Mouse (Mus musculus) myocyte (in vitro differentiated cells): Measurements from ENCODE around the gene Cadm2.

Experiments used
- E2F4 ChIP-seq: IDR thresholded peaks from one replicate; pipeline ENCODE4 v1.6.1; 2011; ENCODE audit warnings: mild to moderate bottlenecking, control low read depth, moderate library complexity; ENCODE audit not compliant: insufficient read depth
- MAX ChIP-seq: IDR thresholded peaks from one replicate; pipeline ENCODE4 v1.6.1; 2011; ENCODE audit warnings: low read depth, mild to moderate bottlenecking, control low read depth
- MYOD1 ChIP-seq, 3 experiments: IDR thresholded peaks; one replicate each; pipeline ENCODE4 v1.6.1; 2011; ENCODE audit warnings: control low read depth in 2 of 3, low read depth in 2 of 3, mild to moderate bottlenecking in 2 of 3, moderate library complexity in 1 of 3; ENCODE audit not compliant: insufficient read length in 2 of 3, control insufficient read depth in 1 of 3
- MYOG ChIP-seq, 3 experiments: IDR thresholded peaks; one replicate each; pipeline ENCODE4 v1.6.1; 2011; ENCODE audit warnings: control low read depth in 2 of 3, low read depth in 2 of 3, mild to moderate bottlenecking in 2 of 3; ENCODE audit not compliant: insufficient read length in 2 of 3, control insufficient read depth in 1 of 3, insufficient read depth in 1 of 3
- POLR2A ChIP-seq: IDR thresholded peaks from one replicate; pipeline ENCODE4 v1.6.1; 2011; ENCODE audit warnings: low read depth, mild to moderate bottlenecking, control low read depth, moderate library complexity; ENCODE audit not compliant: insufficient read length
- POLR2AphosphoS2 ChIP-seq: IDR thresholded peaks from one replicate; pipeline ENCODE4 v1.6.1; 2011; ENCODE audit warnings: low read depth, control low read depth; ENCODE audit not compliant: insufficient read length
- TCF12 ChIP-seq: IDR thresholded peaks from one replicate; pipeline ENCODE4 v1.6.1; 2011; ENCODE audit warnings: mild to moderate bottlenecking, control low read depth; ENCODE audit not compliant: poor library complexity, insufficient read depth, severe bottlenecking
- USF1 ChIP-seq: IDR thresholded peaks from one replicate; pipeline ENCODE4 v1.6.1; 2011; ENCODE audit warnings: low read depth, mild to moderate bottlenecking, control low read depth, moderate library complexity

DNA sequence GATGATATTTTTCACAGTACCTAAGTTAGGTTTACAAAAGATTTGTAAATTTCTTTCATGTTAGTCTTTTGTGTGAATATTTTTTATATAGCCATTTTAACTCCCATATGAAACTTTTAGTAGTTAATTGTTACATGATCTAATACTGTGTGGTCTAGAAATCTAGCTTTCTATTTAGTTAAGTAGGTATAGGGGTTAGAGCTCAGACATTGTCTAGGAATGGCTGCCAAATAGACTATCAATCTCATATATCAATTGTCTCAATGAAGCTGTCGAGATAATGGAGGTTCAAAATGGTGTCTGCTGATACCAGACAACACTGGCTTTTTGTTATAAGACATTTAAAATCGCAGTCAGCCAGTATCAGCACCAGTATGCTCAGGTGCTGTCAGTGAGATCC, 428.3 kb downstream of the Cadm2 start:
- TF ChIP-seq POLR2A (no peak), MYOD1 (IDR thresholded peaks at IDR 0.05; ENCODE audit: control insufficient read depth in 1 of 3, insufficient read length in 2 of 3, low read depth in 2 of 3) (no peak), TCF12 (no peak), USF1 (no peak), E2F4 (no peak), POLR2AphosphoS2 (no peak), MYOG (IDR thresholded peaks at IDR 0.05; ENCODE audit: control insufficient read depth in 1 of 3, insufficient read depth in 1 of 3, insufficient read length in 2 of 3, low read depth in 2 of 3) (no peak), MAX (no peak)
